Mouse (Mus musculus): ENCODE measurements at regions not wholly inside any gene's neighbourhood (a gene's known extent, or its start where the extent isn't known, plus 50 kb on each side); places are given as distances from the start of the nearest gene placed in this dataset.
A peak's percentile ranks its signal among the peaks of the same experiment; 100 is the strongest.

GRCm38 (mm10) chr17:9484098-9484497 is 62.2 kb downstream of the Gm17728 start:
- no peaks in the 10 kb centered on the region for H3K9me3 ChIP-seq (ENCODE audit: low read length)
- no peaks in the 10 kb centered on the region for H3K27me3 ChIP-seq (ENCODE audit: insufficient read depth, low read length)
- H3K36me3 ChIP-seq (ENCODE audit: insufficient read depth, low read length) = no peaks in the 10 kb centered on the region
- TF ChIP-seq POU5F1 (IDR thresholded peaks at IDR 0.05; ENCODE audit: borderline replicate concordance, low read length) (no peak), NANOG (IDR thresholded peaks at IDR 0.05; ENCODE audit: borderline replicate concordance, low read length) (no peak), CTCF (conservative IDR thresholded peaks at IDR 0.05; ENCODE audit: low read length) (peak; percentile 71)
- H3K4me3 ChIP-seq (replicated peaks; ENCODE audit: low read length) = no peak overlapping the region
- H3K4me1 ChIP-seq (replicated peaks; ENCODE audit: low read depth, low read length) = peaks cover 6% of the 10 kb centered on the region

DNA sequence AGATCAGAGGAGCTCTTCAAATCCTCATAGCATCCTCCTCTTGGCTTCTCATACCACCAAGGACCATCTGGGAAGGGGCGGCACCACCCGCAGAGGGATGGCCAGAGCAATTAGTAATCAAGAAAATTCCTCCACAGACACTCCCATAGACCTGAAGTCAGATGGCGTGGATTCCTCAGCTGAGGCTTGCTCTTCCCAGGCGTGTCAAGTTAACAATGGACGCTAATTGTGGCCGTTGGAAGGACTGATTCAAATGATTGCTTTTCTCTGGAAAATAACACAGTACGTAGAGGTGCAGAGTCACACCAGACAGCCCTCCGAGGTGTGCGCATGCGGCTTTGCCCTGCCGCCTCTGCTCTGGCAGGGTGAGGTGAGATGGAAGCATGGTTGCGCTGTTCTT is 62.7 kb downstream of the Gm17728 start:
- no peaks in the 10 kb centered on the region for H3K36me3 ChIP-seq (ENCODE audit: insufficient read depth, low read length)
- no peaks in the 10 kb centered on the region for H3K9me3 ChIP-seq (ENCODE audit: low read length)
- TF ChIP-seq POU5F1 (IDR thresholded peaks at IDR 0.05; ENCODE audit: borderline replicate concordance, low read length) = no peak
- no peak for TF ChIP-seq CTCF (conservative IDR thresholded peaks at IDR 0.05; ENCODE audit: low read length)
- TF ChIP-seq NANOG (IDR thresholded peaks at IDR 0.05; ENCODE audit: borderline replicate concordance, low read length) = no peak
- H3K27me3 ChIP-seq (ENCODE audit: insufficient read depth, low read length) = no peaks in the 10 kb centered on the region
- H3K4me3 ChIP-seq (replicated peaks; ENCODE audit: low read length) = no peak overlapping the region
- peaks cover 6% of the 10 kb centered on the region for H3K4me1 ChIP-seq (replicated peaks; ENCODE audit: low read depth, low read length)

DNA sequence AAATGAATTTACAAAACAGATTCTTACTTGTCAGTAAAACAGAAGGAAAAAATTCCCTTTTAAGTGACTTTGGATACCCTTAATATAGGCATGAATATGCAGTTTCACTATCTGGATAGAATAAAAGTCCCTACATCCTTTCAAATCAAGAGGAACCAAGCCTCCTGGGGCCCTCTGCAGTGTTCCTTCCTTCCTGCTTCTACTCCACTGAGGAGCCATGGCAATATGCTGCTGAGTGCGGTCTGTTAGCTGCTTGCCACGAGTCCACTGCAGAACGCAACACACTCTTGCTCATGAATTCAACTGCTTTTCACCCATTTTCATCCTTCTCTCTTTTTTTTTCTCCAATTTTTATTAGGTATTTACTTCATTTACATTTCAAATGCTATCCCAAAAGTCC is 107.5 kb downstream of the Gm17728 start:
- no peak for TF ChIP-seq POU5F1 (IDR thresholded peaks at IDR 0.05; ENCODE audit: borderline replicate concordance, low read length)
- no peak for TF ChIP-seq CTCF (conservative IDR thresholded peaks at IDR 0.05; ENCODE audit: low read length)
- no peak for TF ChIP-seq NANOG (IDR thresholded peaks at IDR 0.05; ENCODE audit: borderline replicate concordance, low read length)
- no peaks in the 10 kb centered on the region for H3K9me3 ChIP-seq (ENCODE audit: low read length)

DNA sequence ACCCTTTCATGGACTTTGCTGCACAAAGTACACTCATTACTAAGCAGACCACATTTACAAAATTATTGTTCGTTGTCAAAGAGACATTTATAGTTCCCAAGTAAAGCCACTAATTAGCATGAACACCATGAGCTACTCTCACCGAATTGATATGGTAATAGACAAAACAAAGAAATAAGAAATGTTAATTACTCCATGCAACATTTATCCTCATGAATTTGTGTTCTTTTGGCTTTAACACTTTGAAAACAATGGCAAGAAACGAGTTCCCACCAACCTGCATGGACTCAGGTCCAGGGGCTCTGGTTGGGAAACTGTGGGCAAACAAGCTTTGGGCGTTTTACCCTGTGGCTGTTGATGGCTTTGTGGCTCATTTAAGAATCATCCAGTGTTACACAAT is 114.2 kb downstream of the Gm17728 start:
- no peaks in the 10 kb centered on the region for H3K27me3 ChIP-seq (ENCODE audit: insufficient read depth, low read length)
- no peaks in the 10 kb centered on the region for H3K4me1 ChIP-seq (replicated peaks; ENCODE audit: low read depth, low read length)
- no peak overlapping the region for H3K4me3 ChIP-seq (replicated peaks; ENCODE audit: low read length)
- H3K9me3 ChIP-seq (ENCODE audit: low read length) = no peaks in the 10 kb centered on the region
- TF ChIP-seq CTCF (conservative IDR thresholded peaks at IDR 0.05; ENCODE audit: low read length) = no peak
- TF ChIP-seq NANOG (IDR thresholded peaks at IDR 0.05; ENCODE audit: borderline replicate concordance, low read length) = no peak
- no peak for TF ChIP-seq POU5F1 (IDR thresholded peaks at IDR 0.05; ENCODE audit: borderline replicate concordance, low read length)
- no peaks in the 10 kb centered on the region for H3K36me3 ChIP-seq (ENCODE audit: insufficient read depth, low read length)

More for the DNA sequence above, 107.5 kb downstream of the Gm17728 start:
- Histone ChIP-seq H3K4me3 (replicated peaks; ENCODE audit: low read length) (no peak overlapping the region), H3K27me3 (ENCODE audit: insufficient read depth, low read length) (no peaks in the 10 kb centered on the region), H3K4me1 (replicated peaks; ENCODE audit: low read depth, low read length) (no peaks in the 10 kb centered on the region), H3K36me3 (ENCODE audit: insufficient read depth, low read length) (no peaks in the 10 kb centered on the region)

- H3K36me3 ChIP-seq (ENCODE audit: insufficient read depth, low read length) = no peaks in the 10 kb centered on the region
- no peak overlapping the region for H3K4me3 ChIP-seq (replicated peaks; ENCODE audit: low read length)
- H3K27me3 ChIP-seq (ENCODE audit: insufficient read depth, low read length) = no peaks in the 10 kb centered on the region
- TF ChIP-seq POU5F1 (IDR thresholded peaks at IDR 0.05; ENCODE audit: borderline replicate concordance, low read length) = no peak
- no peak for TF ChIP-seq CTCF (conservative IDR thresholded peaks at IDR 0.05; ENCODE audit: low read length)
- no peak for TF ChIP-seq NANOG (IDR thresholded peaks at IDR 0.05; ENCODE audit: borderline replicate concordance, low read length)
- H3K4me1 ChIP-seq (replicated peaks; ENCODE audit: low read depth, low read length) = no peaks in the 10 kb centered on the region
- no peaks in the 10 kb centered on the region for H3K9me3 ChIP-seq (ENCODE audit: low read length)
Measured at GRCm38 (mm10) chr17:9538371-9538770, 116.5 kb downstream of the Gm17728 start.

DNA sequence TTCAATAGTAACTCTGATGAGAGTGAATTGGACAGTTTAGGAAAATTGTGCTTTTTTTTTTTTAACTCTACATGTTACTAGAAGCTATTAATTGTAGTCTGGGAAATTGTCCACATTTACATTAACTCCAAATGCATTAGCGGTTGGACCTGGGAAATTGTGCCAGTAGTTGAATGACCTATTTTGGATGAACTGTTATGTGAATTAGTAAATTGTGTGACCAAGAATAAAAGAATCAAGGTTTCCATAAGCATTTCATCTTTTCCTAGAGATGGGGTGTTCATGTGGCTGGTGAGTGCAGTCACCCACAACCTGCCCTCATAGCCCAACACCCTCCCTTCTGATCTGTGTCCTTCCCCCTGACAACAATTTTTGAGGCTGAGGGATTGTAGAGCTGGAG is 118.3 kb downstream of the Gm17728 start:
- no peaks in the 10 kb centered on the region for H3K4me1 ChIP-seq (replicated peaks; ENCODE audit: low read depth, low read length)
- H3K9me3 ChIP-seq (ENCODE audit: low read length) = no peaks in the 10 kb centered on the region
- no peaks in the 10 kb centered on the region for H3K27me3 ChIP-seq (ENCODE audit: insufficient read depth, low read length)
- no peak overlapping the region for H3K4me3 ChIP-seq (replicated peaks; ENCODE audit: low read length)
- H3K36me3 ChIP-seq (ENCODE audit: insufficient read depth, low read length) = no peaks in the 10 kb centered on the region
- TF ChIP-seq POU5F1 (IDR thresholded peaks at IDR 0.05; ENCODE audit: borderline replicate concordance, low read length) (no peak), CTCF (conservative IDR thresholded peaks at IDR 0.05; ENCODE audit: low read length) (no peak), NANOG (IDR thresholded peaks at IDR 0.05; ENCODE audit: borderline replicate concordance, low read length) (no peak)

DNA sequence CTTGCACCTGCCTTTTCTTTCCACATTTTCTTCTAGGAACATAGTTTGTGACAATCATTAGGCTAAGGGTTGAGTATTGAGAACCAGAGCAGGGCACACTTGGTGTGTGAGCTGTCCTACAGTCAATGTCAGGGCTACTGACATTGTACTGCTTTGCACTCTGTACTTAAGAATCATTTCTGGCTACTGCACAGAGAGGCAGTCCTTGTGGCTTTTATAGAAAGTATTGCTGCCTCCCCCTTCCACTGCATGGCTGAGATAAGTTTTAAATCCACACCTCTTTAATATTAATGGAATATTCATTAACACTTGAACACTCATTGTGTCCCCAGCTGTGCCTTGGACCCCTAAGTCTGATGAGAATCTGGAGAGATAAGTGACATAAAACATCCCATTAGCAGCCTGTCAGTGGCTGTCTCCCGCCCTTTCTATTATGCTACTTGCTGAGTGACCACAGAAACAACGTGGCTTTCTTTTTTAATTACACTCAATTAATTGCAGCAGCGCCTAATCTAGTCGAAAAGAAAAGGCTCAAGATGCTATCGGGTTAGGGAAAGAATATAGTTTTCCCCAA is 121.5 kb downstream of the Gm17728 start:
- TF ChIP-seq POU5F1 (IDR thresholded peaks at IDR 0.05; ENCODE audit: borderline replicate concordance, low read length) (no peak), NANOG (IDR thresholded peaks at IDR 0.05; ENCODE audit: borderline replicate concordance, low read length) (no peak)
- no peaks in the 10 kb centered on the region for H3K9me3 ChIP-seq (ENCODE audit: low read length)
- H3K36me3 ChIP-seq (ENCODE audit: insufficient read depth, low read length) = no peaks in the 10 kb centered on the region
- no peaks in the 10 kb centered on the region for H3K4me1 ChIP-seq (replicated peaks; ENCODE audit: low read depth, low read length)
- no peak overlapping the region for H3K4me3 ChIP-seq (replicated peaks; ENCODE audit: low read length)
- no peaks in the 10 kb centered on the region for H3K27me3 ChIP-seq (ENCODE audit: insufficient read depth, low read length)

DNA sequence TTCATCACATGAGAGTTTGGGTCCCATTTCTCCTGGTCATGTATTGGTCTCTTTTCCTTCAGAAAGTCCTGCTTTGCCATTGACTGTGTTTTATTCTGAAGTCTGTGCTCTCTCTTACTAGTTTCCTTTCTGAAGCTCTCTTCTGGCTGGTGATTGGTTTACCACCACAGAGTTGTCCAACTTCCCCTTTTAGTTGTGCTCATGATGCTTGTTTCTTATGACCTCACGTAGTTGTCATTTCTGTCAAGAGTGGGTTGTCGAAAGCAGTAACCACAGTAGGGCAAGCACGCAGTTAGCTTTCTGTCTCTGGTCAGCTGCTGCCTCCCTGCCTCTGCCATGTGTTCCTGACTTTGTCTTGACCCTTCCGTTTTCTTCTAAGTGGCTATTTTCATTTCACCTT is 112.0 kb downstream of the Pabpc6 start:
- Histone ChIP-seq H3K27me3 (ENCODE audit: insufficient read depth, low read length) (no peaks in the 10 kb centered on the region), H3K4me3 (replicated peaks; ENCODE audit: low read length) (no peak overlapping the region), H3K36me3 (ENCODE audit: insufficient read depth, low read length) (no peaks in the 10 kb centered on the region), H3K9me3 (ENCODE audit: low read length) (peaks cover 18% of the 10 kb centered on the region), H3K4me1 (replicated peaks; ENCODE audit: low read depth, low read length) (no peaks in the 10 kb centered on the region)
- TF ChIP-seq NANOG (IDR thresholded peaks at IDR 0.05; ENCODE audit: borderline replicate concordance, low read length) (no peak), CTCF (conservative IDR thresholded peaks at IDR 0.05; ENCODE audit: low read length) (no peak), POU5F1 (IDR thresholded peaks at IDR 0.05; ENCODE audit: borderline replicate concordance, low read length) (no peak)

- TF ChIP-seq POU5F1 (IDR thresholded peaks at IDR 0.05; ENCODE audit: borderline replicate concordance, low read length) (no peak), NANOG (IDR thresholded peaks at IDR 0.05; ENCODE audit: borderline replicate concordance, low read length) (no peak), CTCF (conservative IDR thresholded peaks at IDR 0.05; ENCODE audit: low read length) (no peak)
- H3K4me1 ChIP-seq (replicated peaks; ENCODE audit: low read depth, low read length) = no peaks in the 10 kb centered on the region
- no peak overlapping the region for H3K4me3 ChIP-seq (replicated peaks; ENCODE audit: low read length)
- H3K9me3 ChIP-seq (ENCODE audit: low read length) = no peaks in the 10 kb centered on the region
- H3K36me3 ChIP-seq (ENCODE audit: insufficient read depth, low read length) = no peaks in the 10 kb centered on the region
- no peaks in the 10 kb centered on the region for H3K27me3 ChIP-seq (ENCODE audit: insufficient read depth, low read length)
Measured at GRCm38 (mm10) chr17:9566846-9567245, 102.7 kb downstream of the Pabpc6 start.
